Mouse (Mus musculus) heart, adult 2 months (tissue): ENCODE measurements around the gene Als2cl.

Experiments used
- CTCF ChIP-seq: fragments of 200-600 bp; IDR thresholded peaks from 2 replicates; pipeline ENCODE4 v1.8.1; 2022; ENCODE audit warnings: antibody characterized with exemption, mild to moderate bottlenecking, moderate library complexity
- EP300 ChIP-seq: fragments of 200-500 bp; IDR thresholded peaks from 2 replicates; pipeline ENCODE4 v1.6.1; 2011; ENCODE audit warnings: low read depth, low read length, control low read depth; ENCODE audit not compliant: insufficient read depth
- POLR2A ChIP-seq: fragments of 200-500 bp; IDR thresholded peaks from 2 replicates; pipeline ENCODE4 v1.6.1; 2011; ENCODE audit warnings: mild to moderate bottlenecking, low read depth, low read length, control low read depth; ENCODE audit not compliant: insufficient read depth

GRCm38 (mm10) chr9:110879191-110879920, at the start of gene Als2cl:
- no peak for TF ChIP-seq EP300
- TF ChIP-seq POLR2A, result no peak
- no peak for TF ChIP-seq CTCF
